Mouse (Mus musculus): ENCODE measurements at regions not wholly inside any gene's neighbourhood (a gene's known extent, or its start where the extent isn't known, plus 50 kb on each side); places are given as distances from the start of the nearest gene placed in this dataset.
"Not testable (repeated sequence)": the region's sequence is repeated elsewhere in the genome, so short reads cannot be mapped to it uniquely, and the experiment has no call there.

DNA sequence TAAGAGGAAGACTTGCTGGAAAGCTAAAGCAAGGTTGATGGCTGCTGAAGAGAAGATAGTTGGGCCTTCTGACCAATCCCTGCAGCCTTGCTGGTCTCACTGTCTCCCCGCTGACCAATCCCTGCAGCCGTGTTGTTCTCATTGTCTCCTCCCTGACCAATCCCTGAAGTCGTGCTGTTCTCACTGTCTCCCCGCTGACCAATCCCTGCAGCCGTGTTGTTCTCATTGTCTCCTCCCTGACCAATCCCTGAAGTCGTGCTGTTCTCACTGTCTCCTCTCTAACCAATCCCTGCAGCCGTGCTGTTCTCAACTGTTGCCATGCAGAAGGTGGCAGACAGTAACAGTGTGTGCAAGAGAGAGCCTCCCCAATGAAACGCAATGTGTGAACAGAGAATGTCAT is 142.6 kb upstream of the Rhobtb1 start:
- not testable (repeated sequence) for TF ChIP-seq POLR2A (IDR thresholded peaks at IDR 0.05; ENCODE audit: borderline replicate concordance, extremely low read depth, insufficient read depth, insufficient read length, poor library complexity, severe bottlenecking); CTCF (IDR thresholded peaks at IDR 0.05; ENCODE audit: borderline replicate concordance, extremely low read depth, insufficient read depth, insufficient read length)
